Mouse (Mus musculus): Measurements from ENCODE around the gene Plekhh1. TPM values are rescaled to one million over a fixed set of nuclear protein-coding genes. Genes with fewer than 3 reads are reported as not detected.

Plekhh1 gene
- polyA plus RNA-seq, 1 experiment from 2014 or later = 12.6 TPM

GRCm38 (mm10) chr12:79130299-79131177 lies 101.6 kb downstream of the Plekhh1 start, which contains the start of gene Arg2:
Gene Arg2 (plus strand): TSS chr12:79130777.
- no peaks in the 10 kb centered on the region for H3K9me3 ChIP-seq (ENCODE audit: control insufficient read depth)
- no peak for TF ChIP-seq CTCF (IDR thresholded peaks at IDR 0.05; ENCODE audit: low read depth)
- H3K27me3 ChIP-seq (replicated peaks; ENCODE audit: control insufficient read depth, insufficient read depth, low read length) = peaks cover 30% of the 10 kb centered on the region
- peak within 1 kb of the TSS; percentile 80 for H3K4me2 ChIP-seq (replicated peaks; ENCODE audit: low read depth)
- H3K4me3 ChIP-seq (ENCODE audit: low read depth, low read length) = peak within 1 kb of the TSS; percentile 41
- whole genome bisulfite sequencing = under 1% methylated on average over 47 of the region's 47 CpGs
- ATAC-seq = peak; percentile 78
- peaks cover 6% of the 10 kb centered on the region; the same call in 1 of the 2 replicates for H3K4me1 ChIP-seq (replicated peaks; ENCODE audit: control insufficient read depth, insufficient read depth, low read length)
- no peak within 1 kb of the TSS for H3K9ac ChIP-seq (ENCODE audit: low read depth, low read length)
- H3K27ac ChIP-seq (ENCODE audit: low read depth, low read length) = no peak within 1 kb of the TSS
- no peaks in the 10 kb centered on the region for H3K36me3 ChIP-seq (ENCODE audit: control insufficient read depth, insufficient read depth)

Other genes starting within 250 kb of the Plekhh1 start
- 124 and 138 TPM in 2 replicates for gene Atp6v1d, start 167.5 kb upstream of the Plekhh1 start, polyA plus RNA-seq (2015; fragmentation: Nextera tagmentation; extraction: Ambion mirVana)
- 71.2 and 77.6 TPM in 2 replicates for gene Eif2s1, start 167.3 kb upstream of the Plekhh1 start, polyA plus RNA-seq (2015; fragmentation: Nextera tagmentation; extraction: Ambion mirVana)
- 21.5 and 23.5 TPM in 2 replicates for gene Plek2, start 122.2 kb upstream of the Plekhh1 start, polyA plus RNA-seq (2015; fragmentation: Nextera tagmentation; extraction: Ambion mirVana)
- gene Tmem229b, start 21.5 kb upstream of the Plekhh1 start, polyA plus RNA-seq (2015; fragmentation: Nextera tagmentation; extraction: Ambion mirVana) = 8.6 and 11.9 TPM in 2 replicates
- 18.2 and 20.9 TPM in 2 replicates for gene Pigh, start 60.5 kb downstream of the Plekhh1 start, polyA plus RNA-seq (2015; fragmentation: Nextera tagmentation; extraction: Ambion mirVana)
- gene Arg2, start 101.6 kb downstream of the Plekhh1 start, polyA plus RNA-seq (2015; fragmentation: Nextera tagmentation; extraction: Ambion mirVana) = 1.0 TPM in 2 replicates
- gene Vti1b, start 143.5 kb downstream of the Plekhh1 start, polyA plus RNA-seq (2015; fragmentation: Nextera tagmentation; extraction: Ambion mirVana) = 142 and 144 TPM in 2 replicates
- gene Rdh11, start 163.1 kb downstream of the Plekhh1 start, polyA plus RNA-seq (2015; fragmentation: Nextera tagmentation; extraction: Ambion mirVana) = 10.4 and 11.6 TPM in 2 replicates
- 0.24 and 0.44 TPM in 2 replicates for gene Rdh12, start 179.8 kb downstream of the Plekhh1 start, polyA plus RNA-seq (2015; fragmentation: Nextera tagmentation; extraction: Ambion mirVana)

Measured in intestine, postnatal 0 days (tissue).